Mouse (Mus musculus) urinary bladder, postnatal 14 days (tissue): ENCODE data around the gene 4930447C04Rik.

Source experiments
- DNase-seq: peaks from one replicate; pipeline ENCODE4 v3.0.0; 2021; ENCODE audit warnings: low spot score

4930447C04Rik gene

GRCm38 (mm10) chr12:72940071-72940821 lies at the start of gene 4930447C04Rik:
TSS of gene 4930447C04Rik (minus strand) at chr12:72940774.
- no peak for DNase-seq

GRCm38 (mm10) chr12:72983071-72983857 lies 42.7 kb upstream of the 4930447C04Rik start:
- peak; percentile 53 for DNase-seq

GRCm38 (mm10) chr12:72982616-72983015 lies 42.0 kb upstream of the 4930447C04Rik start:
- DNase-seq, result no peak

GRCm38 (mm10) chr12:72979236-72979635 lies 38.7 kb upstream of the 4930447C04Rik start:
- no peak for DNase-seq

- DNase-seq, result no peak
Measured at GRCm38 (mm10) chr12:72977851-72978250, 37.3 kb upstream of the 4930447C04Rik start.

- DNase-seq, result peak; percentile 72
Measured at GRCm38 (mm10) chr12:72976718-72977117, 36.1 kb upstream of the 4930447C04Rik start.

- DNase-seq, result no peak
Measured at GRCm38 (mm10) chr12:72976172-72976571, 35.6 kb upstream of the 4930447C04Rik start.

- DNase-seq, result peak; percentile 57
Measured at GRCm38 (mm10) chr12:72973161-72973560, 32.6 kb upstream of the 4930447C04Rik start.

GRCm38 (mm10) chr12:72970620-72971019 lies 30.0 kb upstream of the 4930447C04Rik start:
- no peak for DNase-seq

GRCm38 (mm10) chr12:72967541-72967940 lies 27.0 kb upstream of the 4930447C04Rik start:
- no peak for DNase-seq

GRCm38 (mm10) chr12:72962761-72963160 lies 22.2 kb upstream of the 4930447C04Rik start:
- DNase-seq, result no peak

GRCm38 (mm10) chr12:72958446-72958845 lies 17.9 kb upstream of the 4930447C04Rik start:
- no peak for DNase-seq

- no peak for DNase-seq
Measured at GRCm38 (mm10) chr12:72957829-72958424, 17.4 kb upstream of the 4930447C04Rik start.

GRCm38 (mm10) chr12:72954906-72955305 lies 14.3 kb upstream of the 4930447C04Rik start:
- no peak for DNase-seq

- DNase-seq, result no peak
Measured at GRCm38 (mm10) chr12:72953858-72954257, 13.3 kb upstream of the 4930447C04Rik start.

GRCm38 (mm10) chr12:72953089-72953488 lies 12.5 kb upstream of the 4930447C04Rik start:
- no peak for DNase-seq

GRCm38 (mm10) chr12:72947335-72947734 lies 6.8 kb upstream of the 4930447C04Rik start:
- DNase-seq, result no peak

GRCm38 (mm10) chr12:72946805-72947204 lies 6.2 kb upstream of the 4930447C04Rik start:
- DNase-seq, result no peak

- no peak for DNase-seq
Measured at GRCm38 (mm10) chr12:72946064-72946395, 5.5 kb upstream of the 4930447C04Rik start.

GRCm38 (mm10) chr12:72945301-72946063 lies 4.9 kb upstream of the 4930447C04Rik start:
- no peak for DNase-seq

- DNase-seq, result no peak
Measured at GRCm38 (mm10) chr12:72944411-72945225, 4.0 kb upstream of the 4930447C04Rik start.
